Mouse (Mus musculus) thymus, adult 2 months (tissue): ENCODE measurements around the gene Tnrc6c.

ENCODE experiments used
- CTCF ChIP-seq: fragments of 200-500 bp; IDR thresholded peaks from 2 replicates; pipeline ENCODE4 v1.5.1; 2012; ENCODE audit warnings: mild to moderate bottlenecking, control low read depth, low read length, moderate library complexity, borderline replicate concordance; ENCODE audit not compliant: control insufficient read depth, poor library complexity, insufficient read depth; ENCODE audit errors: extremely low read depth
- POLR2A ChIP-seq: fragments of 200-500 bp; IDR thresholded peaks from 2 replicates; pipeline ENCODE4 v1.6.1; 2012; ENCODE audit warnings: mild to moderate bottlenecking, low read length, control low read depth, moderate library complexity; ENCODE audit not compliant: control insufficient read depth, poor library complexity, insufficient read depth; ENCODE audit errors: extremely low read depth

GRCm38 (mm10) chr11:117633310-117633709, 20.8 kb upstream of the Tnrc6c start:
- TF ChIP-seq POLR2A (no peak), CTCF (no peak)
